Mouse (Mus musculus) C2C12 (cell line): ENCODE measurements around the gene Rpl9-ps6.

Experiments
- CTCF ChIP-seq: IDR thresholded peaks from one replicate; pipeline ENCODE4 v1.5.1; 2011; ENCODE audit not compliant: control insufficient read depth, insufficient read depth, insufficient read length
- FOSL1 ChIP-seq: IDR thresholded peaks from one replicate; pipeline ENCODE4 v1.8.0; 2011; ENCODE audit warnings: mild to moderate bottlenecking, low read length; ENCODE audit not compliant: poor library complexity, insufficient read depth, severe bottlenecking
- MYOG ChIP-seq: IDR thresholded peaks from one replicate; pipeline ENCODE4 v1.6.1; 2011; ENCODE audit not compliant: control insufficient read depth, insufficient read length; ENCODE audit errors: extremely low read depth
- USF1 ChIP-seq: IDR thresholded peaks from one replicate; pipeline ENCODE4 v1.6.1; 2011; ENCODE audit warnings: low read depth, mild to moderate bottlenecking, control low read depth, moderate library complexity

GRCm38 (mm10) chr19:32492981-32493380, 26.6 kb upstream of the Rpl9-ps6 start:
- TF ChIP-seq CTCF (no peak), USF1 (no peak), MYOG (no peak), FOSL1 (no peak)
